Mouse (Mus musculus) myocyte (in vitro differentiated cells): ENCODE measurements around the gene Cfap298. TPM values are rescaled to one million over a fixed set of nuclear protein-coding genes. Genes with fewer than 3 reads are reported as not detected.

Experiments
- H3K27me3 ChIP-seq: one replicate; pipeline ENCODE4 v1.6.1; 2011; ENCODE audit not compliant: control insufficient read depth, insufficient read depth, insufficient read length
- H3K36me3 ChIP-seq: one replicate; pipeline ENCODE4 v1.6.1; 2011; ENCODE audit not compliant: control insufficient read depth, insufficient read depth
- H3K4me2 ChIP-seq: one replicate; pipeline ENCODE4 v1.6.1; 2011; ENCODE audit warnings: low read depth, control low read depth
- H3K4me3 ChIP-seq: one replicate; pipeline ENCODE4 v1.5.1; 2011; ENCODE audit warnings: mild to moderate bottlenecking, control low read depth, moderate library complexity
- H3K79me2 ChIP-seq: one replicate; pipeline ENCODE4 v1.6.1; 2011; ENCODE audit not compliant: control insufficient read depth, insufficient read depth
- H3ac ChIP-seq: one replicate; pipeline ENCODE4 v1.6.1; 2011; ENCODE audit not compliant: control insufficient read depth, insufficient read length
- CEBPB ChIP-seq: IDR thresholded peaks from 2 replicates; pipeline ENCODE4 v1.6.1; 2011; ENCODE audit warnings: mild to moderate bottlenecking, moderate library complexity; ENCODE audit not compliant: poor library complexity, insufficient read depth, severe bottlenecking
- E2F4 ChIP-seq: IDR thresholded peaks from one replicate; pipeline ENCODE4 v1.6.1; 2011; ENCODE audit warnings: mild to moderate bottlenecking, control low read depth, moderate library complexity; ENCODE audit not compliant: insufficient read depth
- MAX ChIP-seq: IDR thresholded peaks from one replicate; pipeline ENCODE4 v1.6.1; 2011; ENCODE audit warnings: low read depth, mild to moderate bottlenecking, control low read depth
- MYOD1 ChIP-seq, 3 experiments: IDR thresholded peaks; one replicate each; pipeline ENCODE4 v1.6.1; 2011; ENCODE audit warnings: control low read depth in 2 of 3, low read depth in 2 of 3, mild to moderate bottlenecking in 2 of 3, moderate library complexity in 1 of 3; ENCODE audit not compliant: insufficient read length in 2 of 3, control insufficient read depth in 1 of 3
- MYOG ChIP-seq, 3 experiments: IDR thresholded peaks; one replicate each; pipeline ENCODE4 v1.6.1; 2011; ENCODE audit warnings: control low read depth in 2 of 3, low read depth in 2 of 3, mild to moderate bottlenecking in 2 of 3; ENCODE audit not compliant: insufficient read length in 2 of 3, control insufficient read depth in 1 of 3, insufficient read depth in 1 of 3
- POLR2A ChIP-seq: IDR thresholded peaks from one replicate; pipeline ENCODE4 v1.6.1; 2011; ENCODE audit warnings: low read depth, mild to moderate bottlenecking, control low read depth, moderate library complexity; ENCODE audit not compliant: insufficient read length
- POLR2AphosphoS2 ChIP-seq: IDR thresholded peaks from one replicate; pipeline ENCODE4 v1.6.1; 2011; ENCODE audit warnings: low read depth, control low read depth; ENCODE audit not compliant: insufficient read length
- REST ChIP-seq: IDR thresholded peaks from one replicate; pipeline ENCODE4 v1.6.1; 2011; ENCODE audit warnings: mild to moderate bottlenecking, control low read depth, moderate library complexity; ENCODE audit not compliant: insufficient read depth, insufficient read length
- SRF ChIP-seq: IDR thresholded peaks from one replicate; pipeline ENCODE4 v1.6.1; 2011; ENCODE audit warnings: low read depth; ENCODE audit not compliant: control insufficient read depth, insufficient read length
- TCF12 ChIP-seq: IDR thresholded peaks from one replicate; pipeline ENCODE4 v1.6.1; 2011; ENCODE audit warnings: mild to moderate bottlenecking, control low read depth; ENCODE audit not compliant: poor library complexity, insufficient read depth, severe bottlenecking
- TCF3 ChIP-seq: IDR thresholded peaks from one replicate; pipeline ENCODE4 v1.6.1; 2011; ENCODE audit warnings: low read depth, control low read depth; ENCODE audit not compliant: insufficient read length
- USF1 ChIP-seq: IDR thresholded peaks from one replicate; pipeline ENCODE4 v1.6.1; 2011; ENCODE audit warnings: low read depth, mild to moderate bottlenecking, control low read depth, moderate library complexity
- polyA plus RNA-seq: library from polyadenylated mRNA; unstranded; fragments of >200 nt; fragmentation: generic; extraction: Trizol; gene quantifications from one replicate; pipeline ENCODE4 v1.2.1, GENCODE M21; 2012; ENCODE audit warnings: missing spikeins

Gene Cfap298
- polyA plus RNA-seq, 1 experiment, result 21.9 TPM

GRCm38 (mm10) chr16:90950354-90950963, 15.5 kb upstream of the Cfap298 start:
- H3K4me3 ChIP-seq, result no peak overlapping the region

GRCm38 (mm10) chr16:90946977-90947376, 12.1 kb upstream of the Cfap298 start:
- H3K27me3 ChIP-seq, result no peaks in the 10 kb centered on the region
- H3K79me2 ChIP-seq, result no peaks in the 10 kb centered on the region
- H3ac ChIP-seq, result no peak overlapping the region
- TF ChIP-seq MYOD1 (IDR thresholded peaks at IDR 0.05; ENCODE audit: control insufficient read depth in 1 of 3, insufficient read length in 2 of 3, low read depth in 2 of 3) (no peak), E2F4 (no peak)
- H3K4me2 ChIP-seq, result no peak overlapping the region
- H3K4me3 ChIP-seq, result no peak overlapping the region
- H3K36me3 ChIP-seq, result peaks cover 13% of the 10 kb centered on the region

More at GRCm38 (mm10) chr16:90950354-90950963, 15.5 kb upstream of the Cfap298 start:
- H3K27me3 ChIP-seq, result no peaks in the 10 kb centered on the region
- TF ChIP-seq USF1, result no peak
- no peak for TF ChIP-seq E2F4
- TF ChIP-seq TCF3, result no peak
- no peak for TF ChIP-seq REST
- no peak for TF ChIP-seq TCF12
- TF ChIP-seq MAX, result no peak
- no peak for TF ChIP-seq MYOG (IDR thresholded peaks at IDR 0.05; ENCODE audit: control insufficient read depth in 1 of 3, insufficient read depth in 1 of 3, insufficient read length in 2 of 3, low read depth in 2 of 3)
- TF ChIP-seq SRF, result no peak
- no peak for TF ChIP-seq POLR2A
- TF ChIP-seq POLR2AphosphoS2, result no peak
- TF ChIP-seq CEBPB, result no peak
- TF ChIP-seq MYOD1 (IDR thresholded peaks at IDR 0.05; ENCODE audit: control insufficient read depth in 1 of 3, insufficient read length in 2 of 3, low read depth in 2 of 3), result no peak
- H3K4me2 ChIP-seq, result no peak overlapping the region
- H3K36me3 ChIP-seq, result peaks cover 5% of the 10 kb centered on the region
- no peak overlapping the region for H3ac ChIP-seq
- H3K79me2 ChIP-seq, result no peaks in the 10 kb centered on the region

GRCm38 (mm10) chr16:90941246-90941645, 6.3 kb upstream of the Cfap298 start:
- H3K4me2 ChIP-seq, result no peak overlapping the region
- H3K4me3 ChIP-seq, result no peak overlapping the region
- no peak overlapping the region for H3ac ChIP-seq
- no peaks in the 10 kb centered on the region for H3K79me2 ChIP-seq
- TF ChIP-seq SRF, result no peak
- TF ChIP-seq MYOD1 (IDR thresholded peaks at IDR 0.05; ENCODE audit: control insufficient read depth in 1 of 3, insufficient read length in 2 of 3, low read depth in 2 of 3), result no peak
- no peak for TF ChIP-seq TCF12
- TF ChIP-seq E2F4, result no peak
- no peak for TF ChIP-seq REST
- TF ChIP-seq MYOG (IDR thresholded peaks at IDR 0.05; ENCODE audit: control insufficient read depth in 1 of 3, insufficient read depth in 1 of 3, insufficient read length in 2 of 3, low read depth in 2 of 3), result no peak
- TF ChIP-seq USF1, result no peak
- TF ChIP-seq MAX, result no peak
- TF ChIP-seq CEBPB, result no peak
- no peak for TF ChIP-seq POLR2A
- TF ChIP-seq POLR2AphosphoS2, result no peak
- TF ChIP-seq TCF3, result no peak
- peaks cover 15% of the 10 kb centered on the region for H3K36me3 ChIP-seq
- H3K27me3 ChIP-seq, result no peaks in the 10 kb centered on the region

- Histone ChIP-seq H3K36me3 (no peaks in the 10 kb centered on the region), H3ac (peak overlapping the region; percentile 37), H3K4me2 (peak overlapping the region; percentile 74), H3K27me3 (no peaks in the 10 kb centered on the region), H3K79me2 (no peaks in the 10 kb centered on the region), H3K4me3 (peak overlapping the region; percentile 62)
- TF ChIP-seq E2F4 (peak; percentile 8), MYOD1 (IDR thresholded peaks at IDR 0.05; ENCODE audit: control insufficient read depth in 1 of 3, insufficient read length in 2 of 3, low read depth in 2 of 3) (no peak), REST (no peak), POLR2AphosphoS2 (no peak), TCF12 (no peak), TCF3 (no peak), POLR2A (no peak), SRF (no peak), USF1 (no peak)
These were observed 674 bp downstream of the Cfap298 start for GRCm38 (mm10) chr16:90934193-90934686.

- H3K36me3 ChIP-seq, result no peaks in the 10 kb centered on the region
- no peaks in the 10 kb centered on the region for H3K27me3 ChIP-seq
- H3K79me2 ChIP-seq, result no peaks in the 10 kb centered on the region
- peak overlapping the region; percentile 62 for H3K4me3 ChIP-seq
- TF ChIP-seq E2F4 (no peak), MAX (no peak), REST (no peak), MYOD1 (IDR thresholded peaks at IDR 0.05; ENCODE audit: control insufficient read depth in 1 of 3, insufficient read length in 2 of 3, low read depth in 2 of 3) (no peak), USF1 (no peak), TCF3 (no peak), POLR2AphosphoS2 (no peak), POLR2A (no peak), CEBPB (no peak), SRF (no peak), TCF12 (no peak), MYOG (IDR thresholded peaks at IDR 0.05; ENCODE audit: control insufficient read depth in 1 of 3, insufficient read depth in 1 of 3, insufficient read length in 2 of 3, low read depth in 2 of 3) (no peak)
- peak overlapping the region; percentile 74 for H3K4me2 ChIP-seq
- H3ac ChIP-seq, result peak overlapping the region; percentile 37
These were observed 1.3 kb downstream of the Cfap298 start for GRCm38 (mm10) chr16:90933534-90934176.
